Mouse (Mus musculus) ES-E14 (cell line): ENCODE measurements at regions not wholly inside any gene's neighbourhood (a gene's known extent, or its start where the extent isn't known, plus 50 kb on each side); places are given as distances from the start of the nearest gene placed in this dataset.

ENCODE experiments used
- DNase-seq: peaks from one replicate; pipeline ENCODE4 v3.0.0-alpha.2; 2013; ENCODE audit warnings: low read depth, low spot score
- H3K27ac ChIP-seq: 2 replicates; pipeline ENCODE4 v1.5.1; 2012; ENCODE audit warnings: low read depth, mild to moderate bottlenecking, low read length, moderate library complexity, mixed read lengths; ENCODE audit not compliant: poor library complexity, insufficient read depth, severe bottlenecking
- H3K36me3 ChIP-seq: 2 replicates; pipeline ENCODE4 v1.6.1; 2012; ENCODE audit warnings: mild to moderate bottlenecking, low read length, moderate library complexity, mixed read lengths; ENCODE audit not compliant: control insufficient read depth, poor library complexity, insufficient read depth, severe bottlenecking
- H3K4me1 ChIP-seq, 2 experiments: fragments of 150-350 bp in 1 of 2; sonication (generic) in 1 of 2; 2 replicates each; pipeline ENCODE4 v1.6.1; 2012; ENCODE audit warnings: low read length in 2 of 2, mild to moderate bottlenecking in 1 of 2, mixed read lengths in 1 of 2; ENCODE audit not compliant: control insufficient read depth in 2 of 2, insufficient read depth in 2 of 2, poor library complexity in 1 of 2
- H3K4me3 ChIP-seq, 2 experiments: fragments of 150-350 bp in 1 of 2; sonication (generic) in 1 of 2; 2 replicates each; pipeline ENCODE4 v1.5.1; 2012; ENCODE audit warnings: low read length in 2 of 2, low read depth in 1 of 2, mild to moderate bottlenecking in 1 of 2, mixed read lengths in 1 of 2; ENCODE audit not compliant: insufficient read depth in 1 of 2, poor library complexity in 1 of 2, severe bottlenecking in 1 of 2
- H3K9ac ChIP-seq: 2 replicates; pipeline ENCODE4 v1.6.1; 2012; ENCODE audit warnings: low read depth, mild to moderate bottlenecking, low read length, mixed read lengths; ENCODE audit not compliant: poor library complexity, insufficient read depth, severe bottlenecking
- H3K9me3 ChIP-seq: fragments of 150-350 bp; sonication (generic); 2 replicates; pipeline ENCODE4 v1.6.1; 2012; ENCODE audit warnings: low read depth, mild to moderate bottlenecking, low read length; ENCODE audit not compliant: control insufficient read depth, insufficient read depth
- CHD2 ChIP-seq: IDR thresholded peaks from 2 replicates; pipeline ENCODE4 v1.6.1; 2014; ENCODE audit warnings: mild to moderate bottlenecking, low read depth, low read length, inconsistent platforms
- HCFC1 ChIP-seq: IDR thresholded peaks from 2 replicates; pipeline ENCODE4 v1.6.1; 2012; ENCODE audit warnings: low read length, inconsistent platforms, borderline replicate concordance; ENCODE audit not compliant: insufficient read depth
- MAFK ChIP-seq: IDR thresholded peaks from 2 replicates; pipeline ENCODE4 v1.6.1; 2014; ENCODE audit warnings: mild to moderate bottlenecking, low read depth, low read length, inconsistent platforms; ENCODE audit not compliant: insufficient read depth
- ZC3H11A ChIP-seq: IDR thresholded peaks from 2 replicates; pipeline ENCODE4 v1.6.1; 2012; ENCODE audit warnings: low read depth, mild to moderate bottlenecking, inconsistent platforms, low read length, borderline replicate concordance
- ZNF384 ChIP-seq: IDR thresholded peaks from 2 replicates; pipeline ENCODE4 v1.6.1; 2012; ENCODE audit warnings: low read depth, low read length, inconsistent platforms
- in situ Hi-C, 2 experiments: fragments of 600-800 bp; cut with MboI; formaldehyde crosslinking; loops; one replicate each; pipeline ENCODE4 v1.15.1; 2025; ENCODE audit warnings: low sequenced_read_pairs in 2 of 2, inconsistent platforms in 1 of 2; ENCODE audit not compliant: unreplicated experiment in 2 of 2

- in situ Hi-C loops = no loop called here
- Histone ChIP-seq H3K36me3 (no peaks in the 10 kb centered on the region), H3K4me3 (no peak overlapping the region), H3K9me3 (no peaks in the 10 kb centered on the region), H3K9ac (no peak overlapping the region), H3K4me1 (no peaks in the 10 kb centered on the region), H3K27ac (no peak overlapping the region)
- DNase-seq = no peak
- TF ChIP-seq MAFK (no peak), ZNF384 (no peak), ZC3H11A (no peak), CHD2 (no peak), HCFC1 (no peak)
Measured at GRCm38 (mm10) chr15:22311016-22311415, 237.8 kb upstream of the Cdh18 start.

- no peaks in the 10 kb centered on the region for H3K9me3 ChIP-seq
- TF ChIP-seq MAFK (no peak), CHD2 (no peak), ZC3H11A (no peak), HCFC1 (no peak), ZNF384 (no peak)
- H3K36me3 ChIP-seq = no peaks in the 10 kb centered on the region
- in situ Hi-C loops = no loop called here
- no peak overlapping the region for H3K27ac ChIP-seq
- no peak overlapping the region for H3K4me3 ChIP-seq
- no peak for DNase-seq
- no peak overlapping the region for H3K9ac ChIP-seq
- no peaks in the 10 kb centered on the region for H3K4me1 ChIP-seq
Measured at GRCm38 (mm10) chr15:22318992-22319391, 229.8 kb upstream of the Cdh18 start.

- Histone ChIP-seq H3K9me3 (no peaks in the 10 kb centered on the region), H3K36me3 (no peaks in the 10 kb centered on the region), H3K9ac (no peak overlapping the region), H3K4me1 (no peaks in the 10 kb centered on the region), H3K27ac (no peak overlapping the region), H3K4me3 (no peak overlapping the region)
- TF ChIP-seq CHD2 = no peak
- DNase-seq = no peak
- in situ Hi-C loops = no loop called here
Measured at GRCm38 (mm10) chr15:22338941-22339340, 209.9 kb upstream of the Cdh18 start.

- in situ Hi-C loops = no loop called here
- no peak overlapping the region for H3K9ac ChIP-seq
- H3K4me1 ChIP-seq = no peaks in the 10 kb centered on the region
- H3K36me3 ChIP-seq = no peaks in the 10 kb centered on the region
- TF ChIP-seq HCFC1 = no peak
- no peak for TF ChIP-seq ZC3H11A
- no peak for TF ChIP-seq ZNF384
- TF ChIP-seq MAFK = no peak
- no peak for TF ChIP-seq CHD2
- H3K27ac ChIP-seq = no peak overlapping the region
- H3K4me3 ChIP-seq = no peak overlapping the region
- no peak for DNase-seq
- no peaks in the 10 kb centered on the region for H3K9me3 ChIP-seq
Measured at GRCm38 (mm10) chr15:22344321-22344720, 204.5 kb upstream of the Cdh18 start.

- no peak overlapping the region for H3K4me3 ChIP-seq
Measured at GRCm38 (mm10) chr15:22351502-22351901, 197.3 kb upstream of the Cdh18 start.

More at GRCm38 (mm10) chr15:22351502-22351901, 197.3 kb upstream of the Cdh18 start:
- DNase-seq = no peak
- TF ChIP-seq CHD2 = no peak
- no peak for TF ChIP-seq ZC3H11A
- no peak for TF ChIP-seq HCFC1
- no peak for TF ChIP-seq ZNF384
- no peak for TF ChIP-seq MAFK
- Histone ChIP-seq H3K9ac (no peak overlapping the region), H3K27ac (no peak overlapping the region), H3K4me1 (no peaks in the 10 kb centered on the region), H3K9me3 (no peaks in the 10 kb centered on the region), H3K36me3 (no peaks in the 10 kb centered on the region)
- in situ Hi-C loops = no loop called here
